Mouse (Mus musculus) left cerebral cortex, adult 2 months (tissue): ENCODE results near the gene Stard3nl. TPM values are rescaled to one million over a fixed set of nuclear protein-coding genes. Genes with fewer than 3 reads are reported as not detected.
A peak's percentile ranks its signal among the peaks of the same experiment; 100 is the strongest.
"Not testable (repeated sequence)": the region's sequence is repeated elsewhere in the genome, so short reads cannot be mapped to it uniquely, and the experiment has no call there.

Experiments used
- DNase-seq, 2 experiments: peaks; one replicate each; pipeline ENCODE4 v3.0.0; 2021 to 2022; ENCODE audit warnings: low spot score in 2 of 2, mixed read lengths in 1 of 2; ENCODE audit errors: extremely low spot score in 1 of 2
- H3K27ac ChIP-seq: fragments of 200-600 bp; 2 replicates; pipeline ENCODE4 v1.8.1; 2022
- H3K4me3 ChIP-seq: fragments of 200-600 bp; 2 replicates; pipeline ENCODE4 v1.8.1; 2022
- CTCF ChIP-seq: fragments of 200-600 bp; IDR thresholded peaks from 2 replicates; pipeline ENCODE4 v1.8.1; 2022; ENCODE audit warnings: antibody characterized with exemption, mild to moderate bottlenecking, moderate library complexity
- intact Hi-C: fragments of 180-260 bp; cut with DNase I; formaldehyde crosslinking; loops from one replicate; pipeline ENCODE4 v1.15.1; 2025
- total RNA-seq, 2 experiments: library from RNA; stranded (reverse); gene quantifications; 2 replicates each; pipeline ENCODE4 v1.2.3; 2021

The Stard3nl gene
- total RNA-seq, 2 experiments from 2014 or later, result 63.8 to 69.7 TPM

- no peak for DNase-seq
- intact Hi-C loops, result no loop called here
- Histone ChIP-seq H3K27ac (no peak overlapping the region), H3K4me3 (no peak overlapping the region)
- TF ChIP-seq CTCF, result no peak
Observed at GRCm38 (mm10) chr13:19379313-19379712, 16.3 kb downstream of the Stard3nl start.

GRCm38 (mm10) chr13:19372133-19372729 is 23.4 kb downstream of the Stard3nl start:
- TF ChIP-seq CTCF, result no peak
- no peak overlapping the region for H3K27ac ChIP-seq
- no peak overlapping the region for H3K4me3 ChIP-seq
- DNase-seq, result no peak
- intact Hi-C loops, result no loop called here

- TF ChIP-seq CTCF, result no peak
Observed at GRCm38 (mm10) chr13:19368817-19369216, 26.8 kb downstream of the Stard3nl start.

GRCm38 (mm10) chr13:19367536-19367935 is 28.1 kb downstream of the Stard3nl start:
- no peak for TF ChIP-seq CTCF
- DNase-seq, result no peak
- H3K4me3 ChIP-seq, result no peak overlapping the region
- intact Hi-C loops, result no loop called here
- no peak overlapping the region for H3K27ac ChIP-seq

More at GRCm38 (mm10) chr13:19368817-19369216, 26.8 kb downstream of the Stard3nl start:
- DNase-seq, result no peak
- Histone ChIP-seq H3K27ac (no peak overlapping the region), H3K4me3 (no peak overlapping the region)
- intact Hi-C loops, result no loop called here

- DNase-seq, result no peak
- TF ChIP-seq CTCF, result no peak
- no peak overlapping the region for H3K4me3 ChIP-seq
- intact Hi-C loops, result no loop called here
- H3K27ac ChIP-seq, result no peak overlapping the region
Observed at GRCm38 (mm10) chr13:19366866-19367265, 28.7 kb downstream of the Stard3nl start.

- DNase-seq, result peak; percentile 62 to 66
- intact Hi-C loops, result loop anchor here (2.0 kb wide), 3 partner anchors 71 to 317 kb away; no protein-coding TSS in a partner anchor
- Histone ChIP-seq H3K4me3 (no peak overlapping the region), H3K27ac (no peak overlapping the region)
- TF ChIP-seq CTCF, result peak; percentile 91
Observed at GRCm38 (mm10) chr13:19365596-19365995, 30.0 kb downstream of the Stard3nl start.

- Histone ChIP-seq H3K4me3 (no peak overlapping the region), H3K27ac (no peak overlapping the region)
- intact Hi-C loops, result loop anchor here (2.0 to 5.0 kb wide), 4 partner anchors 72 to 318 kb away; no protein-coding TSS in a partner anchor
- peak; percentile 85 for TF ChIP-seq CTCF
- DNase-seq, result peak; percentile 40 to 56
Observed at GRCm38 (mm10) chr13:19364245-19364772, 31.3 kb downstream of the Stard3nl start.

GRCm38 (mm10) chr13:19362358-19362757 is 33.2 kb downstream of the Stard3nl start:
- TF ChIP-seq CTCF, result peak; percentile 29
- no peak overlapping the region for H3K4me3 ChIP-seq
- intact Hi-C loops, result loop anchor here (5.0 kb wide), 1 partner anchor 180 kb away; no protein-coding TSS in a partner anchor
- no peak overlapping the region for H3K27ac ChIP-seq
- DNase-seq, result no peak

GRCm38 (mm10) chr13:19358027-19358426 is 37.6 kb downstream of the Stard3nl start:
- TF ChIP-seq CTCF, result no peak
- DNase-seq, result no peak
- intact Hi-C loops, result no loop called here
- Histone ChIP-seq H3K4me3 (no peak overlapping the region), H3K27ac (no peak overlapping the region)

- Histone ChIP-seq H3K27ac (no peak overlapping the region), H3K4me3 (no peak overlapping the region)
- no peak for DNase-seq
- intact Hi-C loops, result no loop called here
- no peak for TF ChIP-seq CTCF
Observed at GRCm38 (mm10) chr13:19357301-19357700, 38.3 kb downstream of the Stard3nl start.

- no peak for TF ChIP-seq CTCF
- Histone ChIP-seq H3K4me3 (no peak overlapping the region), H3K27ac (no peak overlapping the region)
- intact Hi-C loops, result no loop called here
- DNase-seq, result no peak
Observed at GRCm38 (mm10) chr13:19356720-19357119, 38.9 kb downstream of the Stard3nl start.

- Histone ChIP-seq H3K4me3 (no peak overlapping the region), H3K27ac (no peak overlapping the region)
- no peak for DNase-seq
- intact Hi-C loops, result no loop called here
- TF ChIP-seq CTCF, result no peak
Observed at GRCm38 (mm10) chr13:19356120-19356519, 39.5 kb downstream of the Stard3nl start.

GRCm38 (mm10) chr13:19352795-19353194 is 42.8 kb downstream of the Stard3nl start:
- Histone ChIP-seq H3K27ac (no peak overlapping the region), H3K4me3 (no peak overlapping the region)
- DNase-seq, result no peak
- TF ChIP-seq CTCF, result no peak
- intact Hi-C loops, result no loop called here

GRCm38 (mm10) chr13:19340356-19340755 is 55.2 kb downstream of the Stard3nl start:
- H3K27ac ChIP-seq, H3K4me3 ChIP-seq, intact Hi-C loops, DNase-seq: not testable (repeated sequence)

- H3K27ac ChIP-seq, H3K4me3 ChIP-seq, intact Hi-C loops: not testable (repeated sequence)
- peak in 1 of 2 experiments; percentile 46 for DNase-seq
Observed at GRCm38 (mm10) chr13:19336310-19336709, 59.3 kb downstream of the Stard3nl start.
